Mouse (Mus musculus) CH12.LX (cell line): Measurements from ENCODE around the gene Spink2. TPM values are rescaled to one million over a fixed set of nuclear protein-coding genes. Genes with fewer than 3 reads are reported as not detected.

Experiments used
- DNase-seq: peaks from one replicate; pipeline ENCODE4 v3.0.0-alpha.2; 2013; ENCODE audit errors: extremely low read depth
- H3K27ac ChIP-seq: 2 replicates; pipeline ENCODE4 v1.5.1; 2012; ENCODE audit warnings: low read depth, mild to moderate bottlenecking, control low read depth, moderate library complexity; ENCODE audit not compliant: insufficient read depth
- H3K27me3 ChIP-seq: replicated peaks from 2 replicates; pipeline ENCODE3; 2012; ENCODE audit warnings: inconsistent platforms
- H3K36me3 ChIP-seq, 2 experiments: replicated peaks in 1 of 2; 2 replicates each; pipeline versions ENCODE3 to v1.6.1; 2012; ENCODE audit warnings: inconsistent platforms in 1 of 2, low read length in 1 of 2, mild to moderate bottlenecking in 1 of 2, mixed read lengths in 1 of 2, moderate library complexity in 1 of 2; ENCODE audit not compliant: control insufficient read depth in 1 of 2, insufficient read depth in 1 of 2
- H3K4me1 ChIP-seq, 2 experiments: 2 replicates each; pipeline ENCODE4 v1.6.1; 2012; ENCODE audit warnings: inconsistent platforms in 1 of 2, moderate library complexity in 1 of 2; ENCODE audit not compliant: insufficient read depth in 2 of 2, control insufficient read depth in 1 of 2
- H3K4me2 ChIP-seq: 2 replicates; pipeline ENCODE4 v1.6.1; 2012; ENCODE audit warnings: low read depth, mild to moderate bottlenecking, control low read depth; ENCODE audit not compliant: poor library complexity, insufficient read depth, severe bottlenecking
- H3K4me3 ChIP-seq, 3 experiments: fragments of 150-350 bp in 1 of 3; sonication (generic) in 1 of 3; replicated peaks in 1 of 3; 2 replicates each; pipeline versions ENCODE3 to v1.5.1; 2011 to 2012; ENCODE audit warnings: low read depth in 2 of 3, low read length in 2 of 3, mild to moderate bottlenecking in 2 of 3, moderate library complexity in 2 of 3, control low read depth in 1 of 3, improper control_type of control experiment in 1 of 3, inconsistent platforms in 1 of 3, mixed read lengths in 1 of 3; ENCODE audit not compliant: poor library complexity in 1 of 3
- H3K79me2 ChIP-seq: replicated peaks from 2 replicates; pipeline ENCODE4 v1.6.1; 2012; ENCODE audit warnings: mild to moderate bottlenecking, moderate library complexity; ENCODE audit not compliant: control insufficient read depth, poor library complexity, insufficient read depth, severe bottlenecking; ENCODE audit errors: extremely low read depth
- H3K9ac ChIP-seq: 2 replicates; pipeline ENCODE4 v1.6.1; 2012; ENCODE audit warnings: low read depth, mild to moderate bottlenecking, control low read depth, moderate library complexity; ENCODE audit not compliant: insufficient read depth
- H3K9me3 ChIP-seq: replicated peaks from 2 replicates; pipeline ENCODE3; 2012; ENCODE audit warnings: low read length, inconsistent platforms, mixed read lengths
- BHLHE40 ChIP-seq: IDR thresholded peaks from 2 replicates; pipeline ENCODE4 v1.6.1; 2011; ENCODE audit warnings: mild to moderate bottlenecking, low read depth, low read length, improper control_type of control experiment
- CHD1 ChIP-seq: IDR thresholded peaks from 2 replicates; pipeline ENCODE4 v1.6.1; 2012; ENCODE audit warnings: low read depth, low read length, improper control_type of control experiment, inconsistent platforms
- E2F4 ChIP-seq: IDR thresholded peaks from 2 replicates; pipeline ENCODE4 v1.6.1; 2011; ENCODE audit warnings: low read depth, low read length, improper control_type of control experiment; ENCODE audit not compliant: insufficient replicate concordance
- ELF1 ChIP-seq: IDR thresholded peaks from 2 replicates; pipeline ENCODE4 v1.6.1; 2014; ENCODE audit warnings: low read depth, mild to moderate bottlenecking, inconsistent platforms, low read length, improper control_type of control experiment
- ETS1 ChIP-seq: conservative IDR thresholded peaks from 2 replicates; pipeline ENCODE4 v1.6.1; 2012; ENCODE audit warnings: low read depth, mild to moderate bottlenecking, inconsistent platforms, low read length, improper control_type of control experiment, moderate library complexity
- HCFC1 ChIP-seq: IDR thresholded peaks from 2 replicates; pipeline ENCODE4 v1.6.1; 2012; ENCODE audit warnings: low read depth, mild to moderate bottlenecking, inconsistent platforms, low read length, improper control_type of control experiment
- IRF4 ChIP-seq: IDR thresholded peaks from 2 replicates; pipeline ENCODE4 v1.6.1; 2014; ENCODE audit warnings: low read depth, mild to moderate bottlenecking, inconsistent platforms, low read length, improper control_type of control experiment
- MAFK ChIP-seq: IDR thresholded peaks from 2 replicates; pipeline ENCODE4 v1.6.1; 2011; ENCODE audit warnings: low read length, improper control_type of control experiment; ENCODE audit not compliant: insufficient replicate concordance
- MYC ChIP-seq: IDR thresholded peaks from 2 replicates; pipeline ENCODE4 v1.6.1; 2011; ENCODE audit warnings: low read depth, mild to moderate bottlenecking, improper control_type of control experiment, low read length
- PAX5 ChIP-seq: IDR thresholded peaks from 2 replicates; pipeline ENCODE4 v1.6.1; 2012; ENCODE audit warnings: low read length, inconsistent platforms, mixed read lengths
- RAD21 ChIP-seq: IDR thresholded peaks from 2 replicates; pipeline ENCODE4 v1.6.1; 2011; ENCODE audit warnings: low read depth, mild to moderate bottlenecking, low read length, improper control_type of control experiment, moderate library complexity
- UBTF ChIP-seq: IDR thresholded peaks from 2 replicates; pipeline ENCODE4 v1.6.1; 2012; ENCODE audit warnings: low read depth, mild to moderate bottlenecking, inconsistent platforms, low read length, improper control_type of control experiment, moderate library complexity
- ZC3H11A ChIP-seq: IDR thresholded peaks from 2 replicates; pipeline ENCODE4 v1.6.1; 2012; ENCODE audit warnings: low read depth, mild to moderate bottlenecking, inconsistent platforms, low read length, improper control_type of control experiment
- dilution Hi-C: fragments of 300-500 bp; cut with MboI; formaldehyde crosslinking; loops from 2 replicates; pipeline ENCODE4 v1.14.3; 2020; ENCODE audit warnings: low sequenced_read_pairs; ENCODE audit not compliant: extremely low pct_unique_long_range_greater_than_20kb, extremely low pct_ligation_motif_present
- in situ Hi-C: fragments of 300-500 bp; cut with MboI; formaldehyde crosslinking; loops from 3 replicates; pipeline ENCODE4 v1.14.3; 2019; ENCODE audit warnings: low sequenced_read_pairs, low pct_ligation_motif_present, low pct_unique_long_range_greater_than_20kb, mixed read lengths
- polyA plus RNA-seq: library from polyadenylated mRNA; unstranded; fragments of >175 nt; gene quantifications from 2 replicates; pipeline ENCODE4 v1.2.1, GENCODE M21; 2012; ENCODE audit warnings: low read depth; ENCODE audit not compliant: insufficient read length
- total RNA-seq, 2 experiments: library from RNA; depleted of rRNA; stranded (reverse); fragments of 300-350 nt in 1 of 2; fragments of >200 nt in 1 of 2; gene quantifications; 2 replicates each; pipeline ENCODE4 v1.2.3; 2012 to 2014

Spink2 gene
- total and polyA plus RNA-seq, 3 experiments, result 0.42 to 1.3 TPM; not detected in 1

- H3K9ac ChIP-seq, result no peak overlapping the region
- dilution Hi-C loops (no loop called here), in situ Hi-C loops (no loop called here)
- no peaks in the 10 kb centered on the region for H3K36me3 ChIP-seq
- H3K4me2 ChIP-seq, result no peak overlapping the region
- no peak overlapping the region for H3K27ac ChIP-seq
- no peaks in the 10 kb centered on the region for H3K9me3 ChIP-seq
- DNase-seq, result no peak
- H3K4me1 ChIP-seq, result peaks cover 0 to 3% of the 10 kb centered on the region in 2 experiments; a peak in 1 of 4 replicates
- no peaks in the 10 kb centered on the region for H3K79me2 ChIP-seq
- H3K4me3 ChIP-seq, result no peak overlapping the region
- no peaks in the 10 kb centered on the region for H3K27me3 ChIP-seq
- TF ChIP-seq BHLHE40 (no peak), MYC (no peak), ETS1 (no peak), HCFC1 (no peak), ELF1 (no peak), E2F4 (no peak), RAD21 (no peak), PAX5 (no peak), ZC3H11A (no peak), CHD1 (no peak), UBTF (no peak), MAFK (no peak), IRF4 (no peak)
Observed at GRCm38 (mm10) chr5:77155526-77155925, 55.7 kb downstream of the Spink2 start.

Other genes starting within 250 kb of the Spink2 start
- gene Srp72, start 236.8 kb downstream of the Spink2 start, total RNA-seq (2012; rRNA removed), result 73.6 and 77.4 TPM in 2 replicates
- 85.2 and 88.9 TPM in 2 replicates for gene Srp72, start 236.8 kb downstream of the Spink2 start, total RNA-seq (2014; rRNA removed)
- gene Srp72, start 236.8 kb downstream of the Spink2 start, polyA plus RNA-seq, result 148 and 171 TPM in 2 replicates
- 0.38 TPM in 1 of 2 replicates, not detected in the other for gene Arl9, start 207.4 kb downstream of the Spink2 start, total RNA-seq (2012; rRNA removed)
- gene Arl9, start 207.4 kb downstream of the Spink2 start, total RNA-seq (2014; rRNA removed), result 1.4 TPM in 1 of 2 replicates, not detected in the other
- 2.2 and 2.6 TPM in 2 replicates for gene Arl9, start 207.4 kb downstream of the Spink2 start, polyA plus RNA-seq
- gene Thegl, start 195.4 kb downstream of the Spink2 start, total RNA-seq (2012; rRNA removed), result 0.25 TPM in 1 of 2 replicates, not detected in the other
- not detected in 2 replicates for gene Thegl, start 195.4 kb downstream of the Spink2 start, total RNA-seq (2014; rRNA removed)
- not detected in 2 replicates for gene Thegl, start 195.4 kb downstream of the Spink2 start, polyA plus RNA-seq
- 22.2 and 26.4 TPM in 2 replicates for gene Hopx, start 96.3 kb downstream of the Spink2 start, total RNA-seq (2012; rRNA removed)
- 19.6 and 20.0 TPM in 2 replicates for gene Hopx, start 96.3 kb downstream of the Spink2 start, total RNA-seq (2014; rRNA removed)
- 15.1 and 17.6 TPM in 2 replicates for gene Hopx, start 96.3 kb downstream of the Spink2 start, polyA plus RNA-seq
- gene Rest, start 54.0 kb upstream of the Spink2 start, total RNA-seq (2012; rRNA removed), result 15.4 and 15.9 TPM in 2 replicates
- gene Rest, start 54.0 kb upstream of the Spink2 start, total RNA-seq (2014; rRNA removed), result 16.5 and 16.8 TPM in 2 replicates
- 7.4 and 7.8 TPM in 2 replicates for gene Rest, start 54.0 kb upstream of the Spink2 start, polyA plus RNA-seq
- gene Noa1, start 98.6 kb upstream of the Spink2 start, total RNA-seq (2012; rRNA removed), result 25.8 and 33.0 TPM in 2 replicates
- gene Noa1, start 98.6 kb upstream of the Spink2 start, total RNA-seq (2014; rRNA removed), result 44.3 and 45.7 TPM in 2 replicates
- 59.4 and 60.7 TPM in 2 replicates for gene Noa1, start 98.6 kb upstream of the Spink2 start, polyA plus RNA-seq
- 133 and 140 TPM in 2 replicates for gene Polr2b, start 98.7 kb upstream of the Spink2 start, total RNA-seq (2012; rRNA removed)
- gene Polr2b, start 98.7 kb upstream of the Spink2 start, total RNA-seq (2014; rRNA removed), result 119 and 129 TPM in 2 replicates
- 78.0 and 88.0 TPM in 2 replicates for gene Polr2b, start 98.7 kb upstream of the Spink2 start, polyA plus RNA-seq
- gene Igfbp7, start 196.6 kb upstream of the Spink2 start, total RNA-seq (2012; rRNA removed), result 0.17 and 0.29 TPM in 2 replicates
- gene Igfbp7, start 196.6 kb upstream of the Spink2 start, total RNA-seq (2014; rRNA removed), result 0.30 and 0.35 TPM in 2 replicates
- gene Igfbp7, start 196.6 kb upstream of the Spink2 start, polyA plus RNA-seq, result 0.52 and 0.70 TPM in 2 replicates